Mouse (Mus musculus): ENCODE measurements around the gene Epx.

DNA sequence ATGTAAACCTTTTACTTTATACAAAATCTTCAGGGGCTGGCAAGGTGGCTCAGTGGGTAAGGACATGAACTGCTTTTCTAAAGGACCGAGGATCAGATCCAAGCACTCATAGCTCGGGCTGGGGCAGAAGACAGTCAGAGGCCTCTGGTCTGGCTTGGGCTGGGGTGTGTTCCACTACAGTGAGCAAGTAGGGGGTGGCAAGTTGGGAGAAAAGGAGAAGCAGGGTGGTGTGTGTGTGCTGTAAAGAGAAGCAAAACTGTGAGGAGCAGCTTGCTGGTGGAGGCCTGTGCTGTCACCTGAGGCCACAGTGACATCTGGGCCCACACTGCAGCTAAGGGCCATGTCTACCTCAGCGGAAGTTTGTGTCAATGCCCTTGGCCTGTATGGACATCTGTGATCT lies 33.9 kb downstream of the Epx start:
- TF ChIP-seq RAD21 (IDR thresholded peaks at IDR 0.05; ENCODE audit: low read depth, low read length) (no peak), CTCF (IDR thresholded peaks at IDR 0.05 in 2 of 3, conservative IDR thresholded peaks at IDR 0.05 in 1 of 3; ENCODE audit: control insufficient read depth in 1 of 3, insufficient read depth in 1 of 3, low read depth in 2 of 3, low read length in 3 of 3, poor library complexity in 1 of 3, severe bottlenecking in 1 of 3) (no peak), E2F4 (IDR thresholded peaks at IDR 0.05; ENCODE audit: borderline replicate concordance, low read depth, low read length) (no peak), USF2 (IDR thresholded peaks at IDR 0.05; ENCODE audit: borderline replicate concordance in 1 of 2, insufficient read depth in 1 of 2, low read depth in 1 of 2, low read length in 2 of 2) (no peak), ZNF384 (IDR thresholded peaks at IDR 0.05; ENCODE audit: low read depth, low read length) (no peak), SIN3A (IDR thresholded peaks at IDR 0.05; ENCODE audit: low read length) (no peak), SMC3 (IDR thresholded peaks at IDR 0.05; ENCODE audit: low read depth, low read length) (no peak), ETS1 (IDR thresholded peaks at IDR 0.05; ENCODE audit: low read depth, low read length) (no peak), TCF12 (IDR thresholded peaks at IDR 0.05; ENCODE audit: low read depth, low read length) (no peak), TAL1 (IDR thresholded peaks at IDR 0.05; ENCODE audit: low read length) (no peak), POLR2A (IDR thresholded peaks at IDR 0.05; ENCODE audit: control insufficient read depth in 1 of 2, insufficient read depth in 1 of 2, low read depth in 1 of 2, low read length in 2 of 2, poor library complexity in 1 of 2) (no peak)

Measured in MEL (cell line).